Mouse (Mus musculus): ENCODE data around the gene Gm21861. TPM values are rescaled to one million over a fixed set of nuclear protein-coding genes. Genes with fewer than 3 reads are reported as not detected.
"Not testable (repeated sequence)": the region's sequence is repeated elsewhere in the genome, so short reads cannot be mapped to it uniquely, and the experiment has no call there.

Gene Gm21861
- total RNA-seq (2021) = not detected
- long read RNA-seq = 0 reads

GRCm38 (mm10) chrY:58814497-58814896, at the start of gene Gm21861:
Gm21861 (minus strand) TSS chrY:58814597.
- DNase-seq (ENCODE audit: low spot score in 2 of 2) = not testable (repeated sequence)
